Mouse (Mus musculus): ENCODE measurements around the gene Maml3. TPM values are rescaled to one million over a fixed set of nuclear protein-coding genes. Genes with fewer than 3 reads are reported as not detected.

Gene Maml3
- polyA plus RNA-seq, 1 experiment from 2014 or later, result 5.2 TPM

GRCm38 (mm10) chr3:51947168-51947567, 157.7 kb downstream of the Maml3 start:
- H3K4me2 ChIP-seq (ENCODE audit: low read length), result no peak overlapping the region
- H3K4me1 ChIP-seq (ENCODE audit: control insufficient read depth, insufficient read depth, low read depth, low read length), result no peaks in the 10 kb centered on the region
- ATAC-seq, result peak; percentile 10; the same call in 1 of the 2 replicates
- H3K9me3 ChIP-seq (ENCODE audit: control insufficient read depth, low read length), result no peaks in the 10 kb centered on the region
- H3K4me3 ChIP-seq (ENCODE audit: low read length), result no peak overlapping the region
- H3K9ac ChIP-seq (ENCODE audit: low read depth, low read length), result no peak overlapping the region
- H3K27ac ChIP-seq (ENCODE audit: low read depth, low read length), result no peak overlapping the region
- 76% methylated on average over 3 of the region's 3 CpGs for WGBS
- no peaks in the 10 kb centered on the region for H3K27me3 ChIP-seq (replicated peaks; ENCODE audit: control insufficient read depth, insufficient read depth, low read length)
- H3K36me3 ChIP-seq (ENCODE audit: control insufficient read depth, insufficient read depth, low read length), result no peaks in the 10 kb centered on the region

- no peak overlapping the region for H3K4me2 ChIP-seq (ENCODE audit: low read length)
- H3K9ac ChIP-seq (ENCODE audit: low read depth, low read length), result no peak overlapping the region
- 68% methylated on average over 8 of the region's 8 CpGs for WGBS
- no peaks in the 10 kb centered on the region for H3K9me3 ChIP-seq (ENCODE audit: control insufficient read depth, low read length)
- no peak for ATAC-seq
- no peak overlapping the region for H3K27ac ChIP-seq (ENCODE audit: low read depth, low read length)
- H3K4me1 ChIP-seq (ENCODE audit: control insufficient read depth, insufficient read depth, low read depth, low read length), result no peaks in the 10 kb centered on the region
- H3K4me3 ChIP-seq (ENCODE audit: low read length), result no peak overlapping the region
- H3K27me3 ChIP-seq (replicated peaks; ENCODE audit: control insufficient read depth, insufficient read depth, low read length), result no peaks in the 10 kb centered on the region
- no peaks in the 10 kb centered on the region for H3K36me3 ChIP-seq (ENCODE audit: control insufficient read depth, insufficient read depth, low read length)
Observed at GRCm38 (mm10) chr3:51943642-51944041, 161.2 kb downstream of the Maml3 start.

GRCm38 (mm10) chr3:51941781-51942180, 163.1 kb downstream of the Maml3 start:
- Histone ChIP-seq H3K4me1 (ENCODE audit: control insufficient read depth, insufficient read depth, low read depth, low read length) (no peaks in the 10 kb centered on the region), H3K27ac (ENCODE audit: low read depth, low read length) (no peak overlapping the region), H3K9me3 (ENCODE audit: control insufficient read depth, low read length) (no peaks in the 10 kb centered on the region), H3K27me3 (replicated peaks; ENCODE audit: control insufficient read depth, insufficient read depth, low read length) (no peaks in the 10 kb centered on the region), H3K4me2 (ENCODE audit: low read length) (no peak overlapping the region), H3K4me3 (ENCODE audit: low read length) (no peak overlapping the region), H3K36me3 (ENCODE audit: control insufficient read depth, insufficient read depth, low read length) (no peaks in the 10 kb centered on the region), H3K9ac (ENCODE audit: low read depth, low read length) (no peak overlapping the region)
- ATAC-seq, result no peak
- WGBS, result 71% methylated on average over 8 of the region's 8 CpGs

- Histone ChIP-seq H3K9me3 (ENCODE audit: control insufficient read depth, low read length) (no peaks in the 10 kb centered on the region), H3K27me3 (replicated peaks; ENCODE audit: control insufficient read depth, insufficient read depth, low read length) (no peaks in the 10 kb centered on the region), H3K4me1 (ENCODE audit: control insufficient read depth, insufficient read depth, low read depth, low read length) (no peaks in the 10 kb centered on the region), H3K27ac (ENCODE audit: low read depth, low read length) (no peak overlapping the region), H3K4me2 (ENCODE audit: low read length) (no peak overlapping the region), H3K9ac (ENCODE audit: low read depth, low read length) (no peak overlapping the region), H3K4me3 (ENCODE audit: low read length) (no peak overlapping the region), H3K36me3 (ENCODE audit: control insufficient read depth, insufficient read depth, low read length) (no peaks in the 10 kb centered on the region)
- ATAC-seq, result no peak
- WGBS, result 68% methylated on average over 7 of the region's 7 CpGs
Observed at GRCm38 (mm10) chr3:51939864-51940263, 165.0 kb downstream of the Maml3 start.

GRCm38 (mm10) chr3:51939054-51939453, 165.8 kb downstream of the Maml3 start:
- no peak overlapping the region for H3K4me2 ChIP-seq (ENCODE audit: low read length)
- H3K36me3 ChIP-seq (ENCODE audit: control insufficient read depth, insufficient read depth, low read length), result no peaks in the 10 kb centered on the region
- ATAC-seq, result no peak
- H3K9me3 ChIP-seq (ENCODE audit: control insufficient read depth, low read length), result no peaks in the 10 kb centered on the region
- H3K27me3 ChIP-seq (replicated peaks; ENCODE audit: control insufficient read depth, insufficient read depth, low read length), result no peaks in the 10 kb centered on the region
- H3K4me1 ChIP-seq (ENCODE audit: control insufficient read depth, insufficient read depth, low read depth, low read length), result no peaks in the 10 kb centered on the region
- 88% methylated on average over 5 of the region's 5 CpGs for WGBS
- no peak overlapping the region for H3K9ac ChIP-seq (ENCODE audit: low read depth, low read length)
- H3K4me3 ChIP-seq (ENCODE audit: low read length), result no peak overlapping the region
- no peak overlapping the region for H3K27ac ChIP-seq (ENCODE audit: low read depth, low read length)

- Histone ChIP-seq H3K27ac (ENCODE audit: low read depth, low read length) (no peak overlapping the region), H3K4me2 (ENCODE audit: low read length) (no peak overlapping the region), H3K36me3 (ENCODE audit: control insufficient read depth, insufficient read depth, low read length) (no peaks in the 10 kb centered on the region), H3K9ac (ENCODE audit: low read depth, low read length) (no peak overlapping the region), H3K4me1 (ENCODE audit: control insufficient read depth, insufficient read depth, low read depth, low read length) (no peaks in the 10 kb centered on the region), H3K4me3 (ENCODE audit: low read length) (no peak overlapping the region), H3K9me3 (ENCODE audit: control insufficient read depth, low read length) (no peaks in the 10 kb centered on the region), H3K27me3 (replicated peaks; ENCODE audit: control insufficient read depth, insufficient read depth, low read length) (no peaks in the 10 kb centered on the region)
- WGBS, result 95% methylated on average over 5 of the region's 5 CpGs
- no peak for ATAC-seq
Observed at GRCm38 (mm10) chr3:51937176-51937575, 167.7 kb downstream of the Maml3 start.

- no peaks in the 10 kb centered on the region for H3K9me3 ChIP-seq (ENCODE audit: control insufficient read depth, low read length)
- H3K4me3 ChIP-seq (ENCODE audit: low read length), result no peak overlapping the region
- H3K9ac ChIP-seq (ENCODE audit: low read depth, low read length), result no peak overlapping the region
- 83% methylated on average over 13 of the region's 13 CpGs for WGBS
- no peak for ATAC-seq
- no peaks in the 10 kb centered on the region for H3K27me3 ChIP-seq (replicated peaks; ENCODE audit: control insufficient read depth, insufficient read depth, low read length)
- H3K36me3 ChIP-seq (ENCODE audit: control insufficient read depth, insufficient read depth, low read length), result no peaks in the 10 kb centered on the region
- H3K4me2 ChIP-seq (ENCODE audit: low read length), result no peak overlapping the region
- H3K27ac ChIP-seq (ENCODE audit: low read depth, low read length), result no peak overlapping the region
- H3K4me1 ChIP-seq (ENCODE audit: control insufficient read depth, insufficient read depth, low read depth, low read length), result no peaks in the 10 kb centered on the region
Observed at GRCm38 (mm10) chr3:51934531-51935485, 170.1 kb downstream of the Maml3 start.

GRCm38 (mm10) chr3:51928188-51928587, 176.7 kb downstream of the Maml3 start:
- no peak for ATAC-seq
- no peak overlapping the region for H3K27ac ChIP-seq (ENCODE audit: low read depth, low read length)
- 56% methylated on average over 14 of the region's 14 CpGs for WGBS
- peaks cover 7% of the 10 kb centered on the region for H3K4me1 ChIP-seq (ENCODE audit: control insufficient read depth, insufficient read depth, low read depth, low read length)
- peak overlapping the region; percentile 43 for H3K4me2 ChIP-seq (ENCODE audit: low read length)
- no peak overlapping the region for H3K4me3 ChIP-seq (ENCODE audit: low read length)
- no peak overlapping the region for H3K9ac ChIP-seq (ENCODE audit: low read depth, low read length)
- no peaks in the 10 kb centered on the region for H3K36me3 ChIP-seq (ENCODE audit: control insufficient read depth, insufficient read depth, low read length)
- H3K27me3 ChIP-seq (replicated peaks; ENCODE audit: control insufficient read depth, insufficient read depth, low read length), result no peaks in the 10 kb centered on the region
- H3K9me3 ChIP-seq (ENCODE audit: control insufficient read depth, low read length), result no peaks in the 10 kb centered on the region

GRCm38 (mm10) chr3:51927591-51927990, 177.3 kb downstream of the Maml3 start:
- Histone ChIP-seq H3K36me3 (ENCODE audit: control insufficient read depth, insufficient read depth, low read length) (no peaks in the 10 kb centered on the region), H3K4me3 (ENCODE audit: low read length) (no peak overlapping the region), H3K27me3 (replicated peaks; ENCODE audit: control insufficient read depth, insufficient read depth, low read length) (no peaks in the 10 kb centered on the region), H3K9me3 (ENCODE audit: control insufficient read depth, low read length) (no peaks in the 10 kb centered on the region), H3K4me1 (ENCODE audit: control insufficient read depth, insufficient read depth, low read depth, low read length) (peaks cover 7% of the 10 kb centered on the region), H3K27ac (ENCODE audit: low read depth, low read length) (0 out of 2 replicates have a peak overlapping the region, but pooled peaks have one; percentile 44), H3K4me2 (ENCODE audit: low read length) (peak overlapping the region; percentile 43), H3K9ac (ENCODE audit: low read depth, low read length) (no peak overlapping the region)
- WGBS, result 57% methylated on average over 7 of the region's 7 CpGs
- ATAC-seq, result peak; percentile 64; the same call in 1 of the 2 replicates
